Mouse (Mus musculus) lung, embryonic 15.5 days (tissue): ENCODE measurements at regions not wholly inside any gene's neighbourhood (a gene's known extent, or its start where the extent isn't known, plus 50 kb on each side); places are given as distances from the start of the nearest gene placed in this dataset.
"Not testable (repeated sequence)": the region's sequence is repeated elsewhere in the genome, so short reads cannot be mapped to it uniquely, and the experiment has no call there.

Source experiments
- ATAC-seq: fragments of 200-750 bp; cut with Nextera tagmentation; 2 replicates; pipeline ENCODE4 v1.8.0; 2017; ENCODE audit warnings: moderate number of reproducible peaks, borderline replicate concordance; ENCODE audit not compliant: low FRiP score, low TSS enrichment; ENCODE audit errors: extremely low read depth
- H3K27ac ChIP-seq: fragments of 300-500 bp; sonication (generic); 2 replicates; pipeline ENCODE4 v1.5.1; 2015; ENCODE audit warnings: moderate library complexity, mild to moderate bottlenecking, inconsistent platforms
- H3K27me3 ChIP-seq: fragments of 300-500 bp; sonication (generic); 2 replicates; pipeline ENCODE4 v1.6.1; 2015; ENCODE audit warnings: inconsistent platforms
- H3K36me3 ChIP-seq: fragments of 300-500 bp; sonication (generic); 2 replicates; pipeline ENCODE4 v1.6.1; 2015; ENCODE audit warnings: inconsistent platforms
- H3K4me1 ChIP-seq: fragments of 300-500 bp; sonication (generic); 2 replicates; pipeline ENCODE4 v1.6.1; 2015; ENCODE audit warnings: inconsistent platforms
- H3K4me2 ChIP-seq: fragments of 300-500 bp; sonication (generic); 2 replicates; pipeline ENCODE4 v1.6.1; 2015; ENCODE audit warnings: inconsistent platforms, mild to moderate bottlenecking, moderate library complexity
- H3K4me3 ChIP-seq: fragments of 300-500 bp; sonication (generic); 2 replicates; pipeline ENCODE4 v1.5.1; 2015; ENCODE audit warnings: mild to moderate bottlenecking, inconsistent platforms
- H3K9ac ChIP-seq: fragments of 300-500 bp; sonication (generic); 2 replicates; pipeline ENCODE4 v1.6.1; 2015; ENCODE audit warnings: inconsistent platforms
- H3K9me3 ChIP-seq: fragments of 300-500 bp; sonication (generic); 2 replicates; pipeline ENCODE4 v1.6.1; 2016; ENCODE audit warnings: inconsistent platforms
- WGBS: fragments of 180-500 bp; shearing (Covaris S2); methylation state at CpG from one replicate; pipeline ENCODE4 v1.1.7; 2015; 5-methylcytosine and 5-hydroxymethylcytosine counted together

- H3K9me3 ChIP-seq = no peaks in the 10 kb centered on the region
- H3K9ac ChIP-seq = no peak overlapping the region
- no peaks in the 10 kb centered on the region for H3K27me3 ChIP-seq
- H3K4me2 ChIP-seq = no peak overlapping the region
- ATAC-seq = no peak
- H3K4me1 ChIP-seq = 0 out of 2 replicates have a peak, but pooled peaks cover 2% of the 10 kb centered on the region
- H3K36me3 ChIP-seq = no peaks in the 10 kb centered on the region
- H3K4me3 ChIP-seq = no peak overlapping the region
- 81% methylated on average over 2 of the region's 2 CpGs for WGBS
- no peak overlapping the region for H3K27ac ChIP-seq
Measured at GRCm38 (mm10) chr5:68350921-68351320, 319.3 kb downstream of the Grxcr1 start.

- H3K27ac ChIP-seq = no peak overlapping the region
- WGBS = 27% methylated on average over 5 of the region's 5 CpGs
- ATAC-seq = no peak
Measured at GRCm38 (mm10) chr5:68351793-68352192, 320.2 kb downstream of the Grxcr1 start.

GRCm38 (mm10) chr5:68353211-68353610 lies 321.6 kb downstream of the Grxcr1 start:
- Histone ChIP-seq H3K4me3 (no peak overlapping the region), H3K9ac (no peak overlapping the region), H3K36me3 (no peaks in the 10 kb centered on the region), H3K9me3 (no peaks in the 10 kb centered on the region), H3K4me1 (0 out of 2 replicates have a peak, but pooled peaks cover 2% of the 10 kb centered on the region), H3K27me3 (no peaks in the 10 kb centered on the region), H3K27ac (no peak overlapping the region), H3K4me2 (no peak overlapping the region)
- 70% methylated on average over 4 of the region's 4 CpGs for WGBS
- ATAC-seq = no peak

More at GRCm38 (mm10) chr5:68351793-68352192, 320.2 kb downstream of the Grxcr1 start:
- Histone ChIP-seq H3K27me3 (no peaks in the 10 kb centered on the region), H3K4me3 (no peak overlapping the region), H3K36me3 (no peaks in the 10 kb centered on the region), H3K4me1 (0 out of 2 replicates have a peak, but pooled peaks cover 2% of the 10 kb centered on the region), H3K9ac (no peak overlapping the region), H3K4me2 (no peak overlapping the region), H3K9me3 (no peaks in the 10 kb centered on the region)

GRCm38 (mm10) chr5:68353816-68354215 lies 322.2 kb downstream of the Grxcr1 start:
- not testable (repeated sequence) for H3K4me1 ChIP-seq, H3K9me3 ChIP-seq, H3K9ac ChIP-seq, H3K36me3 ChIP-seq, H3K27ac ChIP-seq, H3K4me2 ChIP-seq, H3K27me3 ChIP-seq, ATAC-seq, H3K4me3 ChIP-seq
- WGBS = 77% methylated on average over 3 of the region's 3 CpGs

GRCm38 (mm10) chr5:68361581-68362211 lies 330.1 kb downstream of the Grxcr1 start:
- no peak overlapping the region for H3K27ac ChIP-seq
- H3K4me3 ChIP-seq = no peak overlapping the region
- WGBS = 82% methylated on average over 3 of the region's 3 CpGs
- H3K4me1 ChIP-seq = no peaks in the 10 kb centered on the region
- no peaks in the 10 kb centered on the region for H3K36me3 ChIP-seq
- no peak overlapping the region for H3K4me2 ChIP-seq
- no peaks in the 10 kb centered on the region for H3K9me3 ChIP-seq
- no peaks in the 10 kb centered on the region for H3K27me3 ChIP-seq
- peak; percentile 35 for ATAC-seq
- H3K9ac ChIP-seq = no peak overlapping the region

- H3K4me2 ChIP-seq = no peak overlapping the region
- no peak overlapping the region for H3K27ac ChIP-seq
- no peaks in the 10 kb centered on the region for H3K36me3 ChIP-seq
- H3K4me1 ChIP-seq = no peaks in the 10 kb centered on the region
- H3K27me3 ChIP-seq = no peaks in the 10 kb centered on the region
- H3K9ac ChIP-seq = no peak overlapping the region
- no peak for ATAC-seq
- no peaks in the 10 kb centered on the region for H3K9me3 ChIP-seq
- no peak overlapping the region for H3K4me3 ChIP-seq
- 69% methylated on average over 2 of the region's 2 CpGs for WGBS
Measured at GRCm38 (mm10) chr5:68373082-68373481, 341.4 kb downstream of the Grxcr1 start.
